Mouse (Mus musculus) forebrain, postnatal 0 days (tissue): ENCODE measurements around the gene Selenbp1. TPM values are rescaled to one million over a fixed set of nuclear protein-coding genes. Genes with fewer than 3 reads are reported as not detected.
"Not testable (repeated sequence)": the region's sequence is repeated elsewhere in the genome, so short reads cannot be mapped to it uniquely, and the experiment has no call there.

ENCODE experiments used
- ATAC-seq: fragments of 200-750 bp; cut with Nextera tagmentation; 2 replicates; pipeline ENCODE4 v1.8.0; 2017; ENCODE audit warnings: mild to moderate bottlenecking, moderate library complexity
- DNase-seq: peaks from one replicate; pipeline ENCODE4 v3.0.0-alpha.2; 2015
- H3K27ac ChIP-seq: fragments of 300-500 bp; sonication (generic); 2 replicates; pipeline ENCODE4 v1.5.1; 2014; ENCODE audit warnings: low read depth, mild to moderate bottlenecking, antibody characterized with exemption, low read length, moderate library complexity, mixed read lengths
- H3K27me3 ChIP-seq: fragments of 300-500 bp; sonication (generic); 2 replicates; pipeline ENCODE4 v1.6.1; 2014; ENCODE audit warnings: mild to moderate bottlenecking, low read length, mixed read lengths; ENCODE audit not compliant: insufficient read depth
- H3K36me3 ChIP-seq: fragments of 300-500 bp; sonication (generic); 2 replicates; pipeline ENCODE4 v1.6.1; 2014; ENCODE audit warnings: mild to moderate bottlenecking, moderate library complexity; ENCODE audit not compliant: insufficient read depth
- H3K4me1 ChIP-seq: fragments of 300-500 bp; sonication (generic); 2 replicates; pipeline ENCODE4 v1.6.1; 2014; ENCODE audit warnings: antibody characterized with exemption; ENCODE audit not compliant: insufficient read depth
- H3K4me2 ChIP-seq: fragments of 300-500 bp; sonication (generic); 2 replicates; pipeline ENCODE4 v1.6.1; 2014; ENCODE audit warnings: low read depth, mild to moderate bottlenecking, moderate library complexity
- H3K4me3 ChIP-seq: fragments of 300-500 bp; sonication (generic); 2 replicates; pipeline ENCODE4 v1.5.1; 2014; ENCODE audit warnings: low read depth, low read length, mixed read lengths
- H3K9ac ChIP-seq: fragments of 300-500 bp; sonication (generic); 2 replicates; pipeline ENCODE4 v1.6.1; 2014; ENCODE audit warnings: mild to moderate bottlenecking
- H3K9me3 ChIP-seq: fragments of 300-500 bp; sonication (generic); 2 replicates; pipeline ENCODE4 v1.6.1; 2016; ENCODE audit warnings: low read length
- CTCF ChIP-seq: sonication (generic); IDR thresholded peaks from 2 replicates; pipeline ENCODE4 v1.5.1; 2016; ENCODE audit warnings: antibody characterized with exemption, control low read depth, low read depth
- WGBS: fragments of 180-500 bp; shearing (Covaris S2); extraction: QIAGEN DNeasy Blood & Tissue Kit; methylation state at CpG from one replicate; pipeline ENCODE4 v1.1.7; 2014; 5-methylcytosine and 5-hydroxymethylcytosine counted together
- polyA plus RNA-seq: library from polyadenylated mRNA; unstranded; fragments of >200 nt; fragmentation: Nextera tagmentation; extraction: Ambion mirVana; gene quantifications from 2 replicates; pipeline ENCODE4 v1.2.1, GENCODE M21; 2015
- total RNA-seq: library from RNA; depleted of rRNA; stranded (reverse); fragments of >200 nt; gene quantifications from 2 replicates; pipeline ENCODE4 v1.2.3, GENCODE M21; 2014

Selenbp1 gene
- total and polyA plus RNA-seq, 2 experiments from 2014 or later: 11.6 to 16.6 TPM

GRCm38 (mm10) chr3:94922333-94922732, 10.5 kb upstream of the Selenbp1 start:
- no peaks in the 10 kb centered on the region for H3K4me1 ChIP-seq
- no peak overlapping the region for H3K4me3 ChIP-seq
- WGBS: 30% methylated on average over 3 of the region's 3 CpGs
- no peaks in the 10 kb centered on the region for H3K27me3 ChIP-seq
- H3K27ac ChIP-seq: no peak overlapping the region
- DNase-seq (no peak), ATAC-seq (no peak; the same call in 1 of the 2 replicates)
- TF ChIP-seq CTCF: no peak
- no peak overlapping the region for H3K4me2 ChIP-seq
- H3K9me3 ChIP-seq: no peaks in the 10 kb centered on the region
- no peaks in the 10 kb centered on the region for H3K36me3 ChIP-seq
- no peak overlapping the region for H3K9ac ChIP-seq

- Histone ChIP-seq H3K27me3 (no peaks in the 10 kb centered on the region), H3K4me2 (no peak overlapping the region), H3K4me1 (no peaks in the 10 kb centered on the region), H3K4me3 (no peak overlapping the region), H3K27ac (no peak overlapping the region), H3K36me3 (no peaks in the 10 kb centered on the region), H3K9ac (no peak overlapping the region), H3K9me3 (no peaks in the 10 kb centered on the region)
- ATAC-seq (no peak), DNase-seq (no peak)
- 83% methylated on average over 8 of the region's 8 CpGs for WGBS
- TF ChIP-seq CTCF: no peak
These were observed 8.2 kb upstream of the Selenbp1 start for GRCm38 (mm10) chr3:94924688-94925087.

- not testable (repeated sequence) for H3K36me3 ChIP-seq, H3K27me3 ChIP-seq, H3K9me3 ChIP-seq, ATAC-seq, H3K4me1 ChIP-seq, DNase-seq, H3K4me2 ChIP-seq, H3K4me3 ChIP-seq, H3K27ac ChIP-seq, H3K9ac ChIP-seq
- 38% methylated on average over 4 of the region's 4 CpGs for WGBS
These were observed 6.5 kb upstream of the Selenbp1 start for GRCm38 (mm10) chr3:94926301-94926736.

GRCm38 (mm10) chr3:94928979-94929378, 3.9 kb upstream of the Selenbp1 start:
- H3K9ac ChIP-seq, H3K27me3 ChIP-seq, H3K4me1 ChIP-seq, ATAC-seq, H3K4me2 ChIP-seq, H3K4me3 ChIP-seq, H3K36me3 ChIP-seq, H3K27ac ChIP-seq, DNase-seq, H3K9me3 ChIP-seq: not testable (repeated sequence)
- 84% methylated on average over 3 of the region's 4 CpGs for WGBS

- not testable (repeated sequence) for H3K9me3 ChIP-seq, ATAC-seq, H3K4me1 ChIP-seq, H3K27ac ChIP-seq, H3K4me2 ChIP-seq, H3K9ac ChIP-seq, H3K27me3 ChIP-seq, DNase-seq, H3K4me3 ChIP-seq, H3K36me3 ChIP-seq
- 51% methylated on average over 7 of the region's 7 CpGs for WGBS
These were observed 2.2 kb upstream of the Selenbp1 start for GRCm38 (mm10) chr3:94930386-94931266.

- 82% methylated on average over 10 of the region's 10 CpGs for WGBS
- H3K9ac ChIP-seq, H3K4me3 ChIP-seq, ATAC-seq, H3K36me3 ChIP-seq, H3K9me3 ChIP-seq, H3K4me2 ChIP-seq, DNase-seq, H3K4me1 ChIP-seq, H3K27ac ChIP-seq, H3K27me3 ChIP-seq: not testable (repeated sequence)
These were observed 1.3 kb upstream of the Selenbp1 start for GRCm38 (mm10) chr3:94931427-94932082.

GRCm38 (mm10) chr3:94932279-94932678, 577 bp upstream of the Selenbp1 start:
- not testable (repeated sequence) for H3K4me1 ChIP-seq, H3K27ac ChIP-seq, H3K27me3 ChIP-seq, H3K4me3 ChIP-seq, ATAC-seq, DNase-seq, H3K9ac ChIP-seq, H3K36me3 ChIP-seq, H3K9me3 ChIP-seq
- WGBS: 49% methylated on average over 2 of the region's 2 CpGs
- peak overlapping the region; percentile 38; the same call in 1 of the 2 replicates for H3K4me2 ChIP-seq

- not testable (repeated sequence) for H3K4me3 ChIP-seq, H3K9ac ChIP-seq, H3K36me3 ChIP-seq, H3K27me3 ChIP-seq, H3K9me3 ChIP-seq, H3K4me2 ChIP-seq, ATAC-seq, DNase-seq, H3K27ac ChIP-seq, H3K4me1 ChIP-seq
- no CpG with 5 or more reads among the region's 2 CpGs for WGBS
These were observed 748 bp downstream of the Selenbp1 start for GRCm38 (mm10) chr3:94933604-94934003.

- H3K36me3 ChIP-seq, DNase-seq, H3K9ac ChIP-seq, ATAC-seq, H3K27me3 ChIP-seq, H3K4me2 ChIP-seq, H3K9me3 ChIP-seq, H3K4me1 ChIP-seq, H3K27ac ChIP-seq, H3K4me3 ChIP-seq: not testable (repeated sequence)
- WGBS: 93% methylated on average over 3 of the region's 3 CpGs
These were observed 1.7 kb downstream of the Selenbp1 start for GRCm38 (mm10) chr3:94934564-94934963.

- H3K9ac ChIP-seq, H3K36me3 ChIP-seq, H3K4me3 ChIP-seq, H3K27ac ChIP-seq, H3K4me2 ChIP-seq, H3K27me3 ChIP-seq, ATAC-seq, H3K4me1 ChIP-seq, DNase-seq, H3K9me3 ChIP-seq: not testable (repeated sequence)
- 94% methylated on average over 3 of the region's 3 CpGs for WGBS
These were observed 2.5 kb downstream of the Selenbp1 start for GRCm38 (mm10) chr3:94935332-94935731.
